Mouse (Mus musculus) spleen, adult 2 months (tissue): ENCODE data around the gene Trim71. TPM values are rescaled to one million over a fixed set of nuclear protein-coding genes. Genes with fewer than 3 reads are reported as not detected.

Experiments used
- DNase-seq, 2 experiments: peaks; one replicate each; pipeline versions ENCODE4 v3.0.0 to v3.0.0-alpha.2; 2012 to 2021; ENCODE audit warnings: low spot score in 2 of 2, low read depth in 1 of 2
- H3K27ac ChIP-seq: fragments of 200-500 bp; 2 replicates; pipeline ENCODE4 v1.5.1; 2012; ENCODE audit warnings: low read length, inconsistent platforms; ENCODE audit not compliant: insufficient read depth
- H3K27me3 ChIP-seq: fragments of 200-500 bp; 2 replicates; pipeline ENCODE4 v1.6.1; 2012; ENCODE audit warnings: mild to moderate bottlenecking, moderate library complexity, low read length, inconsistent platforms; ENCODE audit not compliant: control insufficient read depth, insufficient read depth
- H3K36me3 ChIP-seq: fragments of 200-500 bp; 2 replicates; pipeline ENCODE4 v1.6.1; 2012; ENCODE audit warnings: mild to moderate bottlenecking, low read length, inconsistent platforms; ENCODE audit not compliant: control insufficient read depth, insufficient read depth
- H3K4me1 ChIP-seq: fragments of 200-500 bp; 2 replicates; pipeline ENCODE4 v1.6.1; 2011; ENCODE audit warnings: inconsistent platforms; ENCODE audit not compliant: control insufficient read depth, insufficient read depth, insufficient read length
- H3K4me3 ChIP-seq: fragments of 200-500 bp; 2 replicates; pipeline ENCODE4 v1.5.1; 2011; ENCODE audit warnings: mild to moderate bottlenecking, inconsistent platforms; ENCODE audit not compliant: insufficient read depth, insufficient read length; ENCODE audit errors: extremely low read depth
- CTCF ChIP-seq: fragments of 200-500 bp; IDR thresholded peaks from 2 replicates; pipeline ENCODE4 v1.5.1; 2011; ENCODE audit warnings: mild to moderate bottlenecking, inconsistent platforms; ENCODE audit not compliant: insufficient read depth, insufficient read length, insufficient replicate concordance; ENCODE audit errors: extremely low read depth
- POLR2A ChIP-seq: fragments of 200-500 bp; IDR thresholded peaks from 2 replicates; pipeline ENCODE4 v1.6.1; 2011; ENCODE audit warnings: low read depth, low read length, inconsistent platforms
- WGBS: fragments of 180-500 bp; shearing (Covaris S2); methylation state at CpG from one replicate; pipeline ENCODE4 v1.1.7; 2018; 5-methylcytosine and 5-hydroxymethylcytosine counted together
- polyA plus RNA-seq: library from polyadenylated mRNA; depleted of rRNA; stranded (reverse); fragments of >200 nt; gene quantifications from 2 replicates; pipeline ENCODE4 v1.2.3, GENCODE M21; 2012

The Trim71 gene
- polyA plus RNA-seq, 1 experiment = 0.05 TPM

DNA sequence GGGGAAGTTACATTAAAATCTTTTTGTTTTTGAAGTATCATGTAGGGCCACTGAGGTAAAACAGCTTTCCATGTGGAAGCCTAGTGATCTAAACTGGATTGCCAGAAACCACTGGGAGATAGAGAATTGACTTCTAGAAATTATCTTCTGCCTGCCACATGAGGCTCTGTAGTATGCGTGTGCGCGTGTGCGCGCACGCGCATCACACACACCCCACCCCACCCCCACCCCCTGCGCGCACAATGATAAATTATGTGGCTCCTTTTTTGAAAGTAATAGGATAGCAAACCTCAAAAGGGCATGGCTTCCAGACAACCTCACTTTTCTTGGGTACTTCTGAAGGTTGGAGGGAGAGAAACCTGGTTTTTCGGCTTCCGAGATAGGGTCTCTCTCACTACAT is 62.3 kb downstream of the Trim71 start:
- Histone ChIP-seq H3K4me1 (no peaks in the 10 kb centered on the region), H3K4me3 (no peak overlapping the region), H3K27me3 (no peaks in the 10 kb centered on the region), H3K27ac (no peak overlapping the region), H3K36me3 (no peaks in the 10 kb centered on the region)
- TF ChIP-seq POLR2A (no peak), CTCF (no peak)
- 94% methylated on average over 11 of the region's 11 CpGs for WGBS
- DNase-seq = no peak

DNA sequence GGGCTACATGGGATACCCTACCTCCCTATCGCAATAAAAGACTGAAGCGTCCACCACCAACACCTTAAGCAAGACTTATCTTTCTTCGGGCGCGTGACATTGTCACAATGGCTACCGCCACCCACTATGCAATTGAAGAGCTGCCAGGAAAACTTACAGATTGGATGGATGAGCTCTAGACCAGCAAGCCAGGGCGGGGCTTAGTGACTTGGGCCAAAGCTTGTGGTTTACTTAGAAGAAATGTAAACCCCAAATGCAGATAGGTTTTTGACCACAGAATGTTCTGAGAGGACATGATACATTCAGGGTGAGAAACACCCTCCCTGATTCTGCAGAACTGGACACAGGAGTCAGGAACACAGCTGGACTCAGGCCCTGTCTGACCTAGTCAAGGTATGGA is 63.1 kb downstream of the Trim71 start:
- 75% methylated on average over 7 of the region's 7 CpGs for WGBS
- Histone ChIP-seq H3K36me3 (no peaks in the 10 kb centered on the region), H3K4me3 (no peak overlapping the region), H3K27ac (no peak overlapping the region), H3K27me3 (no peaks in the 10 kb centered on the region), H3K4me1 (no peaks in the 10 kb centered on the region)
- TF ChIP-seq CTCF = no peak
- TF ChIP-seq POLR2A = no peak
- DNase-seq = no peak

DNA sequence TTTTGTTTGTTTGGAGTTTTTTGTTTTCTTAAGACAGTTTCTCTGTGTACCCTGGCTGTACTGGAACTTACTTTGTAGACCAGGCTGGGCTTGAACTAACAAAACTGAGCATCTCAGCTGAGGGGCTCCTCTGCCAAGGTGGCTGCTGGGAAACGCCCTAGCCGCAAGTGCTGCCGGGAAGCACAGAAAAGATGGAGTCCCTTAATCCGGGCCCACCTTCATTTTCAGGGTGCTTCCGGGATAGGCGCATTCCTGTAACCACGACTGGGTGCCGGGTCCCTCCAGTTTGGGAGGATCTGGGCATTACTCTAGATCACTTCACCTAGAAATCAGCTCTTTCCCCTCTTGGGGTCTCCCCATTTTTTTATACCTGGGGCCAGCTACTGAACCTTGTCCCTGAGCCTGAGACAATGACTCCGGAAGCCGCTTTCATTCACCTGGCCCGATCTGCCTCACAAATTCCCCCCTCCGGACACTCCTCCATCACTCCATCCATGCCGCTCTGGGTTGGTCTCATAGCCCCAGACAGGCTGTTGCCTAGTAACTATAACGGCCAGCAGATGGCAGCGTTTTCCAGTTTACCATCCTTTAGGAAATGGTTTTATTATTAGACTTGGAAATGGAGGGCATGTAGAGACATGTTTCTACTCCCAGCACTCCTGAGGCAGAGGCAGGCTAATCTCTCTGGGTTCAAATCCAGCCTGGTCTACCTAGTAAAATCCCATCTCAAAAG is 64.2 kb downstream of the Trim71 start:
- no peaks in the 10 kb centered on the region for H3K27me3 ChIP-seq
- no peaks in the 10 kb centered on the region for H3K36me3 ChIP-seq
- H3K4me3 ChIP-seq = no peak overlapping the region
- 27% methylated on average over 15 of the region's 15 CpGs for whole genome bisulfite sequencing
- no peak for DNase-seq
- TF ChIP-seq POLR2A (no peak), CTCF (peak; percentile 19; the same call in 1 of the 2 replicates)
- no peak overlapping the region for H3K27ac ChIP-seq
- peaks cover 2% of the 10 kb centered on the region; the same call in 1 of the 2 replicates for H3K4me1 ChIP-seq

DNA sequence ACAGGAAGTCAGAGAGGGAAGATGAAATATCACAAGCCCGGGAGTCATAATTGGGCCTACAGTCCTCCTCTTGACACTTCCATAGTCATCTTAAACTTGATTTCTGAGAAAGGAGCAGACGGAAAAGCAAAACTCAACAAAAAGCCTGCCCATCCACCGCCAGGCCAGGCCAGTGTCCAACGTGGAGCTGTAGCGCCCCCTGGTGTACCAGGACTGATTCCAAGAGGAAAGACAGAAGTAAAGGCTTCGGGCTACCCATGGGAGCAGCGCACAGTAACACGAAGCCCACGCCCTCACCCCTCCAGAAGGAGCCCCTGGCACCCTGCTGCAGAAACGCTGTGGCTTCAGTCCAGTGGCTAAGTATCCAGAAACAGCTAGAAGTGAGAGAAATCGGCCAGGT is 66.0 kb downstream of the Trim71 start:
- Histone ChIP-seq H3K27ac (no peak overlapping the region), H3K4me1 (peaks cover 2% of the 10 kb centered on the region; the same call in 1 of the 2 replicates), H3K27me3 (no peaks in the 10 kb centered on the region), H3K36me3 (no peaks in the 10 kb centered on the region), H3K4me3 (no peak overlapping the region)
- peak; percentile 31 to 65 for DNase-seq
- 10% methylated on average over 11 of the region's 11 CpGs for WGBS
- TF ChIP-seq CTCF (peak; percentile 73; the same call in 1 of the 2 replicates), POLR2A (no peak)

DNA sequence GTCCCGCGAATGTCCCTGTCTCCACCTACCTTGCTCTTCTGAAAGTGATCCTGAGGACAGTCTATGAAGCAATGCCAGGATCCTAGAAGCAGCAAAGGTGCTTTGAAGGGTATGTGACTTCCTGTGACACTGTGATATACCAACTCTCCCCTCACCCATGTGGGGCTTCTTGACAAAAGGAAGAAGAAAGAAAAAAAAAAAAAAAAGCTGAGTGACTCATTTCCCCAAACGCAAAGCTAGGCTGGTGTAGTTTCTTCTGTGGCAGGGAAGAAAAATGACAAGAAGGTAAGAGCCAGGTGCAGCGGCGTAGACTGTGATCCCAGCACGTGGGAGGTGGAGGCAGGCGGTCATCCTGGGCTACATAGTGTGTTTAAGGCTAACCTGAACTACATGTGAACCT is 67.7 kb downstream of the Trim71 start:
- Histone ChIP-seq H3K27me3 (no peaks in the 10 kb centered on the region), H3K27ac (no peak overlapping the region; the same call in 1 of the 2 replicates), H3K4me1 (peaks cover 2% of the 10 kb centered on the region; the same call in 1 of the 2 replicates), H3K36me3 (no peaks in the 10 kb centered on the region), H3K4me3 (no peak overlapping the region)
- WGBS = 35% methylated on average over 7 of the region's 7 CpGs
- DNase-seq = peak in 1 of 2 experiments; percentile 14
- TF ChIP-seq POLR2A (no peak), CTCF (no peak)

DNA sequence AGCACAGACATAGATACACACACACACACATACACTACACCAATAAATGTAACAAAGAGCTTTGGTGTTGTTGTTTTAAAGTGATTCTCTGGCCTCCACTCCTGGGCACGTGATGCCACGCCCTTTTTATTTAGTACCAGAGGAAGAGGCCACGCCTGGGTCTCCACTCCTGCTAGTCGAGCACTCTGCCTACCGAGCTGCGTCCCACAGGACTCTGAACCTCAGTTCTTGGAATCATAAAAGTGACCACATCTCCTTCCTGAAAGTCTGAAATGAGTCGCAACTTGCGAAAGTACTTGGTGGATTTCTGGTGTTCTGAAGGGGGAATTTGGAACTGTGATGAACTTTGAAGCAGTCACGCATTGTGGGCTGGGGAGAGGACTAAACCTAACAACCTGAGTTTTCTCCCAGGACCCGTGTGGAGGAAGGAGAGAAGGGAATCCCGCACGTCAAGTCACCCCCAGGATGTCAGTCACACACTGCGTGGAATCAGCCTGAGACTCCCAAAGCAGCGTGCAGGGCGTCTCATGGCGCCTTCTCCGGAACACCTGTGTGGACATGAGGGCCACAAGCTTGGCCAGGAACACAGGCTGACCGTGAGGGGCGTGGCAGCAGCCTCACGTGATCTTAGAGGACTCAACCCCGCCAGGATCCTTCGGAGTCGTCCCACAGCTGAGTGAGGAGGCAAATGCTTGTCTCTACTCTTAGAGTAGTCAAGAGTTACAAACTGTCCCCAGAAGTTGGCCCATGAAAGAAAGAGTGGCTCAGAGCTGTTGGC is 76.5 kb downstream of the Trim71 start:
- WGBS = 74% methylated on average over 23 of the region's 23 CpGs
- TF ChIP-seq CTCF (no peak), POLR2A (no peak)
- Histone ChIP-seq H3K27ac (no peak overlapping the region), H3K4me1 (no peaks in the 10 kb centered on the region), H3K4me3 (no peak overlapping the region), H3K36me3 (no peaks in the 10 kb centered on the region), H3K27me3 (no peaks in the 10 kb centered on the region)
- no peak for DNase-seq
